Mouse (Mus musculus) forebrain, embryonic 16.5 days (tissue): ENCODE results near the gene Crbn. TPM values are rescaled to one million over a fixed set of nuclear protein-coding genes. Genes with fewer than 3 reads are reported as not detected.

Source experiments
- ATAC-seq: fragments of 200-750 bp; cut with Nextera tagmentation; 2 replicates; pipeline ENCODE4 v1.8.0; 2017; ENCODE audit warnings: mild to moderate bottlenecking, moderate library complexity
- H3K27ac ChIP-seq: fragments of 300-500 bp; sonication (generic); 2 replicates; pipeline ENCODE4 v1.5.1; 2014; ENCODE audit warnings: low read length, control low read depth
- H3K27me3 ChIP-seq: fragments of 300-500 bp; sonication (generic); replicated peaks from 2 replicates; pipeline ENCODE4 v1.6.1; 2014; ENCODE audit warnings: low read length; ENCODE audit not compliant: control insufficient read depth, insufficient read depth
- H3K36me3 ChIP-seq: fragments of 300-500 bp; sonication (generic); 2 replicates; pipeline ENCODE4 v1.6.1; 2014; ENCODE audit not compliant: control insufficient read depth, insufficient read depth
- H3K4me1 ChIP-seq: fragments of 300-500 bp; sonication (generic); replicated peaks from 2 replicates; pipeline ENCODE4 v1.6.1; 2014; ENCODE audit warnings: low read length; ENCODE audit not compliant: control insufficient read depth, insufficient read depth
- H3K4me2 ChIP-seq: fragments of 300-500 bp; sonication (generic); 2 replicates; pipeline ENCODE4 v1.6.1; 2014; ENCODE audit warnings: mild to moderate bottlenecking, low read length, control low read depth
- H3K4me3 ChIP-seq: fragments of 300-500 bp; sonication (generic); replicated peaks from 2 replicates; pipeline ENCODE4 v1.5.1; 2014; ENCODE audit warnings: mild to moderate bottlenecking, low read length, control low read depth
- H3K9ac ChIP-seq: fragments of 300-500 bp; sonication (generic); replicated peaks from 2 replicates; pipeline ENCODE4 v1.6.1; 2014; ENCODE audit warnings: low read depth, low read length, control low read depth
- H3K9me3 ChIP-seq: fragments of 300-500 bp; sonication (generic); 2 replicates; pipeline ENCODE4 v1.6.1; 2016; ENCODE audit warnings: low read length; ENCODE audit not compliant: control insufficient read depth
- WGBS: fragments of 180-500 bp; shearing (Covaris S2); extraction: QIAGEN DNeasy Blood & Tissue Kit; methylation state at CpG from one replicate; pipeline ENCODE4 v1.1.7; 2014; 5-methylcytosine and 5-hydroxymethylcytosine counted together
- polyA plus RNA-seq: library from polyadenylated mRNA; unstranded; fragments of >200 nt; fragmentation: Nextera tagmentation; extraction: Ambion mirVana; gene quantifications from 2 replicates; pipeline ENCODE4 v1.2.1, GENCODE M21; 2015

The Crbn gene
- polyA plus RNA-seq, 1 experiment from 2014 or later, result 67.4 TPM

GRCm38 (mm10) chr6:106747804-106748203 lies 52.1 kb downstream of the Crbn start:
- no peaks in the 10 kb centered on the region for H3K27me3 ChIP-seq
- no peak overlapping the region for H3K4me2 ChIP-seq
- no peak overlapping the region for H3K4me3 ChIP-seq
- H3K36me3 ChIP-seq, result no peaks in the 10 kb centered on the region
- no peak for ATAC-seq
- no peaks in the 10 kb centered on the region for H3K4me1 ChIP-seq
- H3K9ac ChIP-seq, result no peak overlapping the region
- 87% methylated on average over 3 of the region's 3 CpGs for WGBS
- no peak overlapping the region for H3K27ac ChIP-seq
- no peaks in the 10 kb centered on the region for H3K9me3 ChIP-seq

GRCm38 (mm10) chr6:106747251-106747650 lies 52.6 kb downstream of the Crbn start:
- Histone ChIP-seq H3K27ac (no peak overlapping the region), H3K4me2 (no peak overlapping the region), H3K9ac (no peak overlapping the region), H3K4me1 (no peaks in the 10 kb centered on the region), H3K4me3 (no peak overlapping the region), H3K27me3 (no peaks in the 10 kb centered on the region), H3K36me3 (no peaks in the 10 kb centered on the region), H3K9me3 (no peaks in the 10 kb centered on the region)
- WGBS, result 96% methylated on average over 5 of the region's 5 CpGs
- ATAC-seq, result no peak

GRCm38 (mm10) chr6:106745673-106746394 lies 54.0 kb downstream of the Crbn start:
- no peak for ATAC-seq
- H3K9me3 ChIP-seq, result no peaks in the 10 kb centered on the region
- no peak overlapping the region for H3K27ac ChIP-seq
- no peaks in the 10 kb centered on the region for H3K27me3 ChIP-seq
- H3K4me1 ChIP-seq, result no peaks in the 10 kb centered on the region
- WGBS, result 85% methylated on average over 7 of the region's 7 CpGs
- H3K36me3 ChIP-seq, result no peaks in the 10 kb centered on the region
- H3K4me2 ChIP-seq, result no peak overlapping the region
- no peak overlapping the region for H3K4me3 ChIP-seq
- H3K9ac ChIP-seq, result no peak overlapping the region

DNA sequence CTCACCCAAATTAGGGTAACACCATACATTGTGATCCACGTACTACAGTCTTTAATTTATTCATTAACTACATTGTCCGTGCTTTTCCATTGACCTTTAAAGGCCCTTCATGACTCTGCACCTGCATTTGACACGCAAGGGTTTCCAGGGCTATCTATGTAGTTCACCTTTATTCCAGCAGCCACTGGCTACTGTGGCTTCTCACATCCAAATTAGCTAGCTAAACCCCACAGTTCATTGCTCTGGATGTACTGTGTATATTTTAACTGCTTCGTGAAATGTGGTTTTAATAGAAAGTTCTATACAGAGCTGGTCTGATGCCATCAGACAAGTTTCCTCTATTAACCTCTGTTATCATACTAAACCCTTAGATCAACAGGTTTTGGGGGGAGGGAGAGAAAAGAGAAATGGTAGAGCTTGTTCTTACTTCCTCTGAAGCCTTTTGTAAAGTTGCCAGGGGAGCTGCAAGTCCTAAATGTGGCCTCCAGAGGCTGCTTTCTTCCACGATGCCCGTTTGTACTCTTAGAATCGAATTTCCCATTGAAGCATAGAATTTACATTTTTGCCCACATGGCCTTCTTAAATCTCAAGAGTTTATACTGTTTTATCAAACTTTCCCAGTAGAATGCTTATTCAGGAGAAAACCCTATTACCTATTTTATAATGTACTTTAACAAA lies 56.2 kb downstream of the Crbn start:
- no peaks in the 10 kb centered on the region for H3K36me3 ChIP-seq
- no peaks in the 10 kb centered on the region for H3K9me3 ChIP-seq
- H3K4me3 ChIP-seq, result no peak overlapping the region
- H3K4me2 ChIP-seq, result no peak overlapping the region
- no peak overlapping the region for H3K27ac ChIP-seq
- no peak for ATAC-seq
- H3K27me3 ChIP-seq, result no peaks in the 10 kb centered on the region
- 74% methylated on average over 7 of the region's 7 CpGs for WGBS
- no peaks in the 10 kb centered on the region for H3K4me1 ChIP-seq
- H3K9ac ChIP-seq, result no peak overlapping the region

DNA sequence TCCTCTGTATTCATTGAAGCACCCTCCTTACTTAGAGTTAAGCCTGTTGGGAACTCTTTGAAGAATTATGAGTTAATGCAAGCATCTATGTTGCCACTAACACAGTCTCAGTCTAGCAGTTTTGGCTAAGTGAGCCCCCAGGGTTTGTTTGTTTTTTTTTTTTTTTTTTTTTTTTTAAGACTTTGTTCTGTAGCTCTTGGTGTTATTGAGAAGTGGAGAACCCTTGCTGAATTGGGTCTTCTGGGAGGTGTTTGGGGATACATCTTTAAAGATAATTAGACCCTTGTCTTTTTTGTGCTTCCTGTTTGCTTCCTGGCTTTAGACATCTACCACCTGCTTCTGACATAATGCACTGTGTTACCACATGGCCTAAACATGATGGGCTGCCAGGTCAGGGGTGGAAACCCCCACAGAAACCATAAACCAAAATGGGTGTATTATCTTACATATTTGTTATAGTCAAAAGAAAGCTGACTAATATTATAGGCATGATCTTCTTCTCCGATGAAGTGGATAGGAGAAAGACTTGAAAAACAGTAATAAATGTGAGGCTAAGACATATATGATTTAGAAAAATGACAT lies 59.5 kb downstream of the Crbn start:
- no peaks in the 10 kb centered on the region for H3K9me3 ChIP-seq
- no peak overlapping the region for H3K27ac ChIP-seq
- no peaks in the 10 kb centered on the region for H3K27me3 ChIP-seq
- no peak overlapping the region for H3K4me3 ChIP-seq
- no peaks in the 10 kb centered on the region for H3K36me3 ChIP-seq
- no peak overlapping the region for H3K4me2 ChIP-seq
- WGBS, result 97% methylated on average over 1 of the region's 1 CpGs
- H3K9ac ChIP-seq, result no peak overlapping the region
- no peaks in the 10 kb centered on the region for H3K4me1 ChIP-seq
- ATAC-seq, result no peak

- no peak for ATAC-seq
- H3K27me3 ChIP-seq, result no peaks in the 10 kb centered on the region
- 77% methylated on average over 3 of the region's 3 CpGs for WGBS
These were observed 61.6 kb downstream of the Crbn start for GRCm38 (mm10) chr6:106738229-106738628.

DNA sequence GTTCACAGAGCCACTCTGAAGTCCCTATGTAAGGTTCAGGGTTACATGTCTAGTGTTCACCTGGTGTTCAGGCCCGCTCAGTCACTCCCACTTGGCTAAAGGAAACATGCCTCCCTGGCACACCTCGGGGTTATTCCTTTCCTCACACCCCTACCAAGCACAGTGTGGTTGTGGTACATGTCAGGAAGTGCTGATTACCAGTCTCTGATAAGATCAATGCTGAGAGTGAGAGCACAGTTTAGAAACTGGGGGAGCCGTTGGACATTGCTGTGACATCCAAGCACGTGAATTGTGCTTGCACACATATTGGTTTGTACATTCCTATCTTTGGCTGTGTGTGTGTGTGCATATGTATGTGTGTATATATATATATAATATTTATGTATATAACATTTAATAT lies 67.3 kb downstream of the Crbn start:
- Histone ChIP-seq H3K4me2 (no peak overlapping the region), H3K4me1 (no peaks in the 10 kb centered on the region), H3K36me3 (no peaks in the 10 kb centered on the region), H3K9ac (no peak overlapping the region), H3K9me3 (no peaks in the 10 kb centered on the region), H3K27ac (no peak overlapping the region), H3K4me3 (no peak overlapping the region), H3K27me3 (no peaks in the 10 kb centered on the region)
- WGBS, result 91% methylated on average over 4 of the region's 4 CpGs
- no peak for ATAC-seq

More at GRCm38 (mm10) chr6:106738229-106738628, 61.6 kb downstream of the Crbn start:
- Histone ChIP-seq H3K4me1 (no peaks in the 10 kb centered on the region), H3K4me2 (no peak overlapping the region), H3K27ac (no peak overlapping the region), H3K9me3 (no peaks in the 10 kb centered on the region), H3K36me3 (no peaks in the 10 kb centered on the region), H3K9ac (no peak overlapping the region), H3K4me3 (no peak overlapping the region)

Other genes starting within 250 kb of the Crbn start
- not detected in 2 replicates for gene Il5ra, start 51.0 kb downstream of the Crbn start, polyA plus RNA-seq
- gene Trnt1, start 31.0 kb downstream of the Crbn start, polyA plus RNA-seq, result 66.6 and 78.1 TPM in 2 replicates